Mouse (Mus musculus): ENCODE measurements around the gene Atrnl1.

Atrnl1 gene

DNA sequence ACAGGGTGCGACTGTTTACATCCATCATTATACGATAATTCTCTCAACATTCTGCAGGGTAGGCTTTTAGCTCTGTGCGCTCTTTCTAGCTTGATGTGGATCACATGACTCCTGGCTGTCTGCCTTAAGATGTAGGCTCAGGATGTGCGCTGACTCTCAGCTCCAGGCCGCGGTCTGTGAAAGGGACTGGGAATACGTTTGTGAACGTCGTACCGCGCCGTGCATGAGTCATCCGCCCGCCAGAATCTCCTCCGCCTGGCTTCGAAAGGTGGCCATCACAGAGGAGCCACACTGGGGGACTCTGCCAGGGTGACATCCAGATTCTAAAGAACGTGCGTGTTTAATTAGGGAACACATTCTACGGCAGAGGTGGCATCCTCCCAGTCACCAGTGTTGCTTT lies 471.9 kb downstream of the Atrnl1 start:
- no peak for DNase-seq

DNA sequence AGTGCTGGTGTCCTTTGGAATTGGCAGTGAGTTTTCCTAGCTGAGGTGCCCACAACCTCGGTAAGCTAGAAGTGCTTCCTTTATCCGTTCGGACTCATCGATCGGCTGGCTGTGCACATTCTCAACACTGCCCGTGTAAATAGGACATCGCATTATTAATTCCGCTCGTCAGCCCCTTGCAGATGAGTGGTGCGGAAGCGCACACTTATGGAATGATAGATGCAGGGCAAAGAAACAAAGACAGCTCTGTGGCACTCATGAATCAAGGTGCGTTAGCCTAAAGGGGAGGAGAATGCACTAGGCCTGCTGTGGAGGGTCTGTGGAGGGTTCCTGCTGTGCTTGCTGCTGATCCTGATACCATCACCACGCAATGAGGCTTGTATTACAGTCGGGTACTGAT lies 474.0 kb downstream of the Atrnl1 start:
- no peak for DNase-seq

DNA sequence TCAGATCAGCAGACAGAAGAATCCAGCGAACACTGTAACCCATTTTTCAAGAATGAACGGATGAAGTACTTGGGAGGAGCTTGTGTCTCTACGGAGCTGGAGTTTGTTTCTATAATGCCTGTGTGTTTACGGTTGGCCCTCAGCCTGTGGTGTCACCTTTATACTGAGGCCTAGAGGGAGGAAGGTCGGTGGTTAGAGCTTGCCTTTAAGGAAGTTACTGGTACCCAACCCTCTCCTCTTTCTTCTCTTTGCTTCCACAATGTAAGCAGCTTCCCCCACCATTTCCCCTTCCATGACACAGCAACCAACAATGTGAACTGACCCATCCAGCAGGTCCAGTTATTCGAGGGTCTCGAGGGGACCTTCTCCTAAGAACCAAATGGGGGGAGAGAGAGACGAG lies 475.9 kb downstream of the Atrnl1 start:
- DNase-seq, result no peak

DNA sequence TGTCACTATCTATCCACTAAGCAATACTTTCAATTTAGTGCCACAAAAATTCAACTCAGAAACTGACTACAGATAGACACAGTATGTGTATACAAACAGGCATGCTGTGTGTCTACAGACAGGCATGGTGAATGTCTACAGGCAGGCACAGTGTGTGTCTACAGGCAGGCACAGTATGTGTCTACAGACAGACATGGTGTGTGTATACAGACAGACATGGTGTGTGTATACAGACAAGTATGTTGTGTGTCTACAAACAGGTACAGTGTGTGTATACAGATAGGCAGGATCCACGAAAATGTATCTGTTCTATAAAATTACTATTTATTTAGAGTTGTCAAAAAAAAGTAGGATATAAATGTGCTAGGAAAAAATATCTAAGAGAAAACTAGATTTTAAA lies 477.1 kb downstream of the Atrnl1 start:
- DNase-seq, result no peak

DNA sequence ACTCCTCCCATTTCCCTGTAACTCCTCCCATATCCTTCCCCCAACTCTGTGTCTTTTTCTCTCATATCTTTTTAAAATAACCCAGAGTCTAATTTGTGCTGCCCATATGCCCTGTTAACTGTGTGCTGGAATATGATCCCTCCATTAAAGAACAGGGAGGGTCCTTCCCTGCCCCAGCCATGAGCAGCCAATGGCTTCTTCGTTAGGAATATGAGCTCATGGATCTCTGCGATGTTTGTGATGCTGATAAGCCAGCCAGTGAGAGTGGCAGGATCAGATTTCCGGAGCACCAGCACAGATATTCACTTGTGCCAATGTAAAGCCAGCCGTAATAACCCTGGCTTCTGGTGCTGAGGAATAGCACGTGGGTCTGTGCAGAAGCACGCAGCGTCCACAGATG lies 477.6 kb downstream of the Atrnl1 start:
- DNase-seq, result no peak

DNA sequence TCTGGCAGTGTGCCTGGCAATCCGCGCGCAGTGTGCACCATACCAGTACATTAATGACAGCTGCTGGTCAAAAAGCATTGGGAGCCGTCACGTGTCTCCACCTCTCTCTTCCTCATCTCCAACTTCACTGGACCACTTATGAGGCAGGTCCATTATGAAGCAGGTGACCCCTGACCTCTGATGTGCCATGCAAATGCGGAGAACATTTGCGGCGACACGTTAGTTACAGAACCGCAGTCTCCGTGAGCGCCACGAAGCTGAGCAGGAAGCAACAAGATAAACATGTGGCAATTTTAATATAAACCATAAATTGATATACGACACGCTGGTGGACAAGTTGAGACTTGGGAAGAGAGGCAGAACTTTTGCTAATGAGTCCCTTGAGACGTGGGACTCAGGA lies 481.1 kb downstream of the Atrnl1 start:
- DNase-seq, result no peak

DNA sequence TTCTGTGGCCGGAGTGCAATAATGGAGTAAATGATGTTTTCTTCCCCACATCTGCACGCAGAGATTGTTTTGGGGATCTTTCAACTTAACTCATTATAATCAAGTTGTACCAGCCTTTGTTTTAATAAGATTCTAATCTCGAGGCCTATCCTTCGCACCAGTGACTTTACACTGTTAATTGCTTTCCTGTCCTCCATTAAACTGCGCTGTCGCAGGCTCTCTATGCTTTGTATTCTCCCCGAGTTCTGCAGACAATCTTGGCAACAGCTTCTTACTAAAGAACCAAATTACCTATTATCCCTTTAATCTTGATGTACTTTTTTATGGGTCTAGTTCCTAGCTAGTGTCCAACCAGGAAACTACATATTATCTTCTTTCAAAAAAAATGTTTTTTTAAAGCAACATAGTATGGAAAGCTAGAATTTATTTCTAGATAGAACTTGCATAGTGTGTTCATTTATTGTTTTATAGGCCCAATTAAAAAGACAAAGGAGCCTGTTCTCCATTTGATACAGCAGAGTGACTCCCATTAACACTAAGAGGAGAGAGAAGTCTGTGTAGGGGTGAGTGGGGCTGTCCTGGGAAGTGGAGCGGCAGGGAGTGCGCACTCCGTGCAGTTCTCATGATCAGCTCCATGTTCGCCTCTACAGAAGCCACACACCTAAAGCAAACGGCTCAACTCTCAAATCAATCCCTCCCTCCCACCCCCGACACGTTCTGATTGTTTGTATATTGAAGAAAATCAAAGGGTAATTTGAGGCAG lies 484.1 kb downstream of the Atrnl1 start:
- no peak for DNase-seq

DNA sequence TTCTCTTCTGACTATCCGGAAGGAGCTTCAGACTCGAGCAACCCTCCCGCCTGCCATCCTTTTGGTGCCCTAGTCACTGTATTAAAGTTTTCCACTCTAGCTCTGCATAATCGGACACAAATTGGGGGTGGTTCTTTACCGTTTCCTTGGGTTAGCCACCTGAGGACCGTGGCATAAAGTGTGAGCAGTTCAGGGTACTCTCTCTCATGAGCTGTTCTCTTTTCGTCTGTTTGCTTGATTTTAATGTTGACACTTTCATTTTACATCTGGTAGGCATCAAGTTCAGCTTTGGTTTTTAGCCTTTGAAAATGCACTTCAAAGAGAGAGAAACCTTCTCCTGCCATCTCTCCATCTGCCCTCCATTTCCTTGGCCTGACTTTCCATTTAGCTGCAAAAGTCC lies 484.9 kb downstream of the Atrnl1 start:
- no peak for DNase-seq

DNA sequence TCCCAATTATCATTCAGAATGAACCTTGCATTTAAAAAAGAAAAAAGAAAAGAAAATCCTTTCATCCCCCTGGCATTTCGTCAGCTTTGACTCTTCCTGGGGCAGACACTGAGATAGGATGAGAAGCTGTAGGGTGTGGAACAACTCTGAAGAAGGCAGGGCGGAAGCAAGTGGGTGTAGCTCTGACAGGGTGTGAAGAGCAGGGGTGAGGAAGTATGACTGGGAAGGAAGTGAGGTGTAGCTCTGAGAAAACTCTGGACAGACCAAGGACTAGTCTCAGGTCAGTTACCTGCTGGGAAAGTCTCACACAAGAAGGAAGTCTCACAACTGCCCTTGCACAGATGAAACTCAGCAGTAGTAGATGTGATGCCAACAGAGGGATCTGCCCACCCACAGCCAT lies 486.4 kb downstream of the Atrnl1 start:
- DNase-seq, result no peak

DNA sequence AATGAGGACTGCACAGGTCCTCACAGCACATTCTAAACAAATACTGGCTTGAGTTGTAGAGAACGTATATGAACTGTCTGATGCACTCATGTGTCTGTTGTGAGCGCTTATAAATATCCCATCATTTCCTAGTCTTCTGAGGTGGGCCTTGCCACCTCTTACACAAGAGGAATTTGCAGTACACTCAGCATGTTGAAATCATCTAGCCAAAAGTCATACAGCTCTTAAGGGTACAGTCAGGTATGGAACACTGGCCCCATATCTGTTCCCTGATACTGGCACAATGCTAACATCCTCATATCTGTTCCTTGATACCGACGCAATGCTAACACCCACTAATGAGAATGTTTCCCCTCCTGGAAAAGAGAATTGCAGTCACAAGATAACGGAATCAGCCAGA lies 488.7 kb downstream of the Atrnl1 start:
- no peak for DNase-seq

DNA sequence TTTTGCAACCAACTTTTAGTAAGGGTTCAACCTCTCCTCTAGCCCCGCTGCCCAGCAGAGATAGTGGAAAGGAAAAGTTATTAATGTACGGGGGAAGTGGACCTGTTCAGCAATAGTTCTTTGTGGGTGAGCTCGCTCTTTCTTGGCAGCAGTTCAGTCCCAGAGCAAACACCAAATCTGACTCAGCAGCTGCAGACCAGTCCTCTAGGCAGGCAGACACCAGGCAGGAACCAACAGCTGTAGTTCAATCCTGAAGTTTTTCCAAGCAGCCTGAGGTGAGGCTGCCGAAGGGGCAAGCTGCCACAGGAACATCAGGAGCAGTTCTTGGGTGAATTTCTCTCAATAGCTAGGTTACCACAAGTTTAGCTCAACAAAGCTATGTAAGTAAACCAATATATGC lies 489.5 kb downstream of the Atrnl1 start:
- DNase-seq, result no peak

DNA sequence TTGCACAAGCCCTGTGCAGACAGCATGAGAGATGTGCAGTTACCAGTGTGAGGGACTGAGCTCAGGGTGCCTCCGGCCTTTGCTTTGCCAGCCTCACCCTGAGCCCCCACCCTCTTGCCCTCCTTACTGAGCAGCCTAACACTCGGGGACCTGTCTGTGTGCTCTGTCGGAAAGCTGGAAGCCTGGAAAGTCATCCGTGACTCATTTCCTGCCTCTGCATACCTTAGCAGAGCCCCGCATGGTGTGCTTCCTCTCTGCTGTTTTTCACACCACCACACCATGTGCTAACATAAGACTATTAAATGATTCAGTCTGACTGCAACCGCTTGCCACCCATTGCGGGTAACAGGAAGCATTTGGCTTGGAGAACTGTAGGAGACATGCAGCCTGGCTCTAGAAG lies 493.7 kb downstream of the Atrnl1 start:
- no peak for DNase-seq

DNA sequence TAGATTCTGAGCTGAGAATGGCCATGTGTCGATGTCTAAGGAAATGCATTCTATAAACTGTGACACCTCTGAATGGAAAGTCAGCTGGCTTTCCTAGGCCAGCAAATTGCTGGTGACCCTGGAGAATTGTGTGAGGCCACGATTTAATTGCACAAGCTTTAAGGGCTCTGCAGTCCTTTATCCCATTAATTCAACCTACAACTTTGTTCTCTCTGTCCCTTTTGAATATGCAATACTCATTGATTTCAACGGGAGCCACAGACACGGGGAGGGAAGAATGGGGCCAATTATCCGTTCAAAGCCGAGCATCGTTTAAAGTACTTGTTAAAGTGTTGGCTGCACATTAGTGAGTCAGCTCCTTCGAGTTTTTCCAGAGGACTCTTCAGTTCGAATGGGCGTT lies 496.8 kb downstream of the Atrnl1 start:
- DNase-seq, result no peak

DNA sequence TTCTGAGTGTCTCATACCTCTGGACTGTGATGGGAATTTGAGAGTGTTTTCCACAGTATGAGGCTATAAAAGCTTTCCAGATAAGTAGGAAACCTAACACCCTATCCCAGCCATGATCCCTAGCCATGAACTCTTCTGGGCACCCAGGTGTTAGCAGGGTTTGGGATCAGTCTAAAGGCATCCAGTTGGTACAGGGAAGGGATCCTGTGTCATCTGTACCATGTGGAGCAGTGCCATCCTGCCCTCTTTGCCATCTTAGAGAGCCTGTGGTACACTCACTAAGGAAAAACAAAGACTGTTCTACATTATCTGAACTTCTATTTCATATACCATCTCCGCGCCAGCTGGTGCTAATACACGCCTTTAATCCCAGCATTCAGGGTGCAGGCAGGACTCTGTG lies 499.7 kb downstream of the Atrnl1 start:
- no peak for DNase-seq

DNA sequence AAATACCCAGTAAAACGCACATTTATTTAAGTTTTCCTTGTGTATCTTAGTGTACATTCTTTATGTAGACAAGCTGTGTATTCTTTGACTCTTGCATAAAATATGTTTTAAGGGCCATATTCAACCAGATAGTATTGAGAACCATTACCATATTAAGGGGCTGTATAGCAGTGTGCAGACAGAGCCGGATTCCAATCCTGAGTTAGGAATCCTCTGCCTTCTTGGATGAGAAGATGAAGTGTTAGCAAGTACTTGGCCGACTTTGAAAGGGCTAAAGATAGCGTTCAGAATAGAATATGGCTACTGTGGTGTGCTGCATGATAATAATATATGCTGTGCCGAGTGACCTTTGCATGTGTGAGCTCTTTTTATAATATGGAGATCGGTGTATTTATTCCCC lies 500.5 kb downstream of the Atrnl1 start:
- no peak for DNase-seq

DNA sequence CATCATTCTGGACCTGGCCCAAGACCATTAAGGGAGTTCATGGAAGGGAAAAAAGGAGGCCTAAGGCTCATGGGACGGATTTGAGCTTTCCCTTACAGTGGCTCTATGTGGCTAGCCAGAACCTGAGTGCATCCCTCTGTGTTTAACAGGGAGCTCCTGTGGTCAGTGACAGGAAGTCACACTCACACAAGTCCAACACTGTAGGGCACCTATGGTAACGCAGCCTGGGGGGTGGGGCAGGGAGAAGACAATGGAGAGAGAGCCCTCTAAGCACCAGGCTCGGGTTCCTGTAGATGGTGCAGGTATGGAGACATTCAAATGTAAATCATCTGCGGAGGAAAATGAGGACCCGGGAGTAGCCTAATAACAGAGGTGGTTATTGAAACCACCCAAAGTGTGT lies 501.3 kb downstream of the Atrnl1 start:
- DNase-seq, result no peak

DNA sequence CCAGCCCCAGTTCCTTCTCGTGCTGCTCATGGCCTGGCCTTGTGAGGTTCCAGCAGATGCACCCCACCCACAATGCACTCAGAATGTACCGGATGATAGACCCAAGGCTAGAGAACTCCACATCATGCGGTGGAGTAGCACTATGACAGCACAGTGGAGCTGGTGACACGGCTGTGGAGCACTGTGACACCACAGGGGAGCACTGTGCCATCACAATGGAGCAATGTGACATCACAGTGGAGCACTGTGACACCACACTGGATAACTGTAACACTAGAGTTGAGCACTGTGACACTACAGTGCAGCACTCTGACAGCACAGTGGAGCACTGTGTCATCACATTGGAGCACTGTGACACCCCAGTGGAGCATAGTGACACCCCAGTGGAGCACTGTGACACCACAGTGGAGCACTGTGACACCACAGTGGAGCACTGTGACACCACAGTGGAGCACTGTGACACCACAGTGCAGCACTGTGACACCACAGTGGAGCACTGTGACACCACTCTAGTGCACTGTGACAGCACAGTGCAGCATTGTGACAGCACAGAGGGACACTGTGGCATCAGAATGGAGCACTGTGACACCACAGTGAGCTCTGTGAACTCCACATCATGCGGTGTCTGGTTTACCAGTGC lies 502.4 kb downstream of the Atrnl1 start:
- DNase-seq, result no peak

DNA sequence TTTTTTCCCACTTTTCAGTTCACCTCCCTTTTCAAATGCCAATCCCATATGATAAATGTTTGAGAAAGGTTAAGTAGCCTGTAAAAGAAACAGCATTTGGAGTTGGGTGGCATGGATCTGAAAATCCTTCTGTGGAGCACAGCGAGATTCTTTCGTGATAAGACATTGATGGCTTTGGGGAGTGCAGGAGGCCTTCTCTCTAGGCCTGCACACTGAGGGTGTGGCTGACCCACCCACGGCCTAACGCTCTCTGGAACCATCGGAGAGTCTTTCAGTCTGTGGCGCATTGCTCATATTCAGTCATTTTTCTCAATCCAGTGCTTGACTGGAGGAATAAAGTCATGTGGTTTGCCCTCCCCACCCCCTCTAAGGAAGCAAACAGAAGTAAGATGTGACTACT lies 506.8 kb downstream of the Atrnl1 start:
- no peak for DNase-seq

DNA sequence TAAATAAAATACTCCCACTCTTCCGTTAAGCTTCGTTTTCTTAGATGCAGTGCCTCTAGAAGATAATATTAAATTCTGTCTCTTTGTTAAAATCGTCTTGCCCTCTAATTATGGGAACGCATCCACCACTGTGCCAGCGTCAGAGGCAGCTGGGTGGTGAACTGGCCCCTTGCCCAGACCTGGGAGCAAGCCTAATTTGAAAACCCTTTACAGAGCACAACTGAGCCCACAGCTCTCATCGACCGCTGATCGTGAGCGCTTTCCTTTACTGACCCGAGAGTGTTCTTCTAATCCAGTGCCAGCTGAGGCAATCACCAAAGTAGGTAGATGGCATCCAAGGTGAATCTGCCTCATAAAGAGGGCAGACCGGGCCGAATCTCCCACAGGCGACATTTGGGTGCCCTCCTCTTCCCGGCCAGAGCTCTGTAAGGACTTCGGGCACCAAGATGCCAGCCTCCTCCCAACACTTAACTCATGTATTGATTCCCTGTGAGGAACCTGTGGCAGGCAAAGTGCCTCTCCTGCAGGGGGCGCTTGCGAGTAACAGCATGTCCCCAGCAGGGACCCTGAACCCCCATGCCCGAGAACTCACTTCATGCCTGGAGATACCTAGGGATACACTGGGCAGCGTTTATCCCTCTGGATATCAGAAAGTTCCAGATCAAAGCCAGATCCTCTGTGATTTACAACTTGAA lies 507.5 kb downstream of the Atrnl1 start:
- DNase-seq, result peak in 1 of 2 experiments; percentile 45

DNA sequence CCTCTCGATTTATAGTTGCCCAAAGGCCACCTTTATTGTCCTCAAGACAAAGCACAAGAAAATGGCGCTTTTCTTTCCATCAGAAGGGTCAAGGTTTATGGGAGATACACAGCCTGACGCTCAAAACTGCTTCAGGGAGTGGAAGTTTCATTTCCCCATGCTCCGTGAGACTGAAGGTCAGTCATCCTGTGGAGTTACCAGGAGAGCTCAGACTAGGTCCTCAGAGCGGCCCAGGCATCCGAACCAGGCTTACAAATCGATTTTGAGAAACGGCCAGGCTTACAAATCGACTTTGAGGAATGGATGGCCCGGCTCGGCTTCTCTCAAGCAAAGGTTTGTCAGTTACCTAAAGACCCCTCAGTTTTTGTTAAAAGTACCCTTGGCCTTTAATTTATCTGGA lies 508.0 kb downstream of the Atrnl1 start:
- DNase-seq, result no peak

DNA sequence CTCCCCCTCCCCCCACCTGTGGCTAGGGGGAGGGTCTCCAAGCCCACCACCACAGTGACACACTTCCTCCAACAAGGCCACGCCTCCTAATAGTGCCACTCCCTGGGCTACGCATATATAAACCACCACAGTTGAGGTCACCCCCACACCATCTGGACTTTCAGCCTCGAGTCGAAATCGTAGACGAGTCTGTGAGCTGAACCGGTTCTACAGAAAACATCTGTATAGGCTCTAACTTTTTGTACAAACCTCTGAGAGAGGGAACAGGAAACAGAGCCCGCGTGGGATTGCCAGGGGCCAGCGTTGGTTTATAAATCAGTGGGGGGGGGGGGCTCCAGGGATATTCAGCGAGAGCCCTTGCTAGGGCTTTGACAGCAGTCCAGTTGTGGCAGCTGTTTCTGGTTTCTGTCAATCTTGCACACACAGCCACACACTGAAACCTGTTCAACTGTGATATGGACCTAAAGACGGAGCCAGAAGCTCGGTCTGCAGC lies 508.9 kb downstream of the Atrnl1 start:
- DNase-seq, result no peak

DNA sequence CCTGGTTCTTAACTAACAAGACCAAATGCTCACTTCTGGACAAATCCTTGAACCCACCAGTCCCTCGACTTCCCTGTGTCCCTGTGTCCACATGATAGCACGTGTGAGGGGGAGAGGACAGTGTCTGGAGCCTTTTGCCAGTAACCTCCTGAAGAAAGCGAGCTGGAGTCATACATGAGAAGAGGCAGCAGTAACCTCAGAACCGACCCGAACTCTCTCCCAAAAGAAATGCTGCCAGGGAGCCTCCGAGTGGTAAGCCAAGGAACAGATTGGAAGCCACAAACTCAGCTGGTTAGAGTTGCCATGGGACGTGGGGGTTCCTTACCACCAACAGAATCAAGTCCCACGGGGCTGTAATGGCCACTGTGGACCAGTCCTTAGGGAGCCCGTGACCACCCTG lies 509.8 kb downstream of the Atrnl1 start:
- no peak for DNase-seq

DNA sequence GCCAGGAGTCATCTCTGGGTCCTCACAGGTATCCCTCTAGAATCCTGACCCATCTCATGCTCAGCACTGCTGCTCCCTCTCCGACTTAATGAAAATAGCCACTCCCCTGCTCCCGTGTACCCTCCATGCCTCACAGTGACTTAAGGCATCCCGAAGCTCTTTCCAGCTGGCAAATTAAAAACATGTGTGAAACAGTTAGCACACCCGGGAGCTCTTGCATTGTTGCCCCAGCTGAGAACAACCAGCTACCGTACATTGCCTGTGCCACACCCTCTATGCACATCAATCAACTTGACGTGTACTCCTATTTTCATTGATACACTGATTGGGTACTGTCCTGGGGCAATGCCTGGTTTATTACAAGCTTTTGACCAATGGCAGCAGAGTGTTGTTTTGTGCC lies 510.8 kb downstream of the Atrnl1 start:
- DNase-seq, result no peak

DNA sequence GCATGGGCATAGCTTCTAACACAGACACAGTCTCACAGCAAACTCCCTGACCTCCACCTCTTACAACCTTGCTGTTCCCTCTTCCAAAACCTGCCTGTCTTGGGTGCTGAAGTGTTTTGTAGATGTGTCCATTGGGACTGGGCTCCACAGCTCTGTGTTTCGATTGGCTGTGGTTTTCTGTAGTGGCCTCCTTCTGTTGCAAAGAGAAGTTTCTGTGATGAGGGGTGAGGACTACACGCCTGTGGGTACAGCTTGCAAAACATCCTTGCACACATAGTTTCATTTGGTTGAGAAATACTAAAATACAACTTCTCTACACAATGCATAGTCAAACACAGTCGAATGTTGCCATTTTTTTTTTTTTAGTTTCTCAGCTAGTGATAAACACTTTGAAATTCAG lies 512.8 kb downstream of the Atrnl1 start:
- DNase-seq, result no peak

All from cerebellum, postnatal 25 days (tissue).